Mouse (Mus musculus) C2C12 (cell line): ENCODE measurements around the gene Rap1gap2.

ENCODE experiments used
- CEBPB ChIP-seq: IDR thresholded peaks from one replicate; pipeline ENCODE4 v1.6.1; 2011; ENCODE audit warnings: low read depth, mild to moderate bottlenecking, control low read depth, moderate library complexity
- CTCF ChIP-seq: IDR thresholded peaks from one replicate; pipeline ENCODE4 v1.5.1; 2011; ENCODE audit not compliant: control insufficient read depth, insufficient read depth, insufficient read length

- TF ChIP-seq CEBPB (no peak), CTCF (no peak)
Observed at GRCm38 (mm10) chr11:74522487-74523209, 88.1 kb downstream of the Rap1gap2 start.
